Mouse (Mus musculus): ENCODE results near the gene Adad2. TPM values are rescaled to one million over a fixed set of nuclear protein-coding genes. Genes with fewer than 3 reads are reported as not detected.
A peak's percentile ranks its signal among the peaks of the same experiment; 100 is the strongest.

Gene Adad2
- polyA plus RNA-seq, 1 experiment from 2014 or later: 0.17 TPM

GRCm38 (mm10) chr8:119590348-119590747 lies 22.2 kb upstream of the Adad2 start:
- Histone ChIP-seq H3K36me3 (replicated peaks; ENCODE audit: control insufficient read depth, insufficient read depth, low read depth, low read length) (no peaks in the 10 kb centered on the region), H3K4me1 (ENCODE audit: control insufficient read depth, insufficient read depth, low read length) (no peaks in the 10 kb centered on the region), H3K4me3 (ENCODE audit: low read depth, low read length) (no peak overlapping the region), H3K4me2 (ENCODE audit: low read depth, low read length) (no peak overlapping the region), H3K27me3 (ENCODE audit: control insufficient read depth, insufficient read depth, low read length) (no peaks in the 10 kb centered on the region), H3K9ac (replicated peaks; ENCODE audit: low read length) (no peak overlapping the region), H3K9me3 (replicated peaks; ENCODE audit: control insufficient read depth, low read length) (no peaks in the 10 kb centered on the region), H3K27ac (replicated peaks; ENCODE audit: low read depth, low read length) (no peak overlapping the region)
- DNase-seq (ENCODE audit: low spot score): no peak
- no peak for ATAC-seq (replicated peaks; ENCODE audit: insufficient number of reproducible peaks, low FRiP score, low TSS enrichment, low read depth)
- WGBS: 76% methylated on average over 14 of the region's 14 CpGs

GRCm38 (mm10) chr8:119591456-119591855 lies 21.1 kb upstream of the Adad2 start:
- no peak overlapping the region for H3K4me2 ChIP-seq (ENCODE audit: low read depth, low read length)
- WGBS: 89% methylated on average over 7 of the region's 7 CpGs
- no peaks in the 10 kb centered on the region for H3K36me3 ChIP-seq (replicated peaks; ENCODE audit: control insufficient read depth, insufficient read depth, low read depth, low read length)
- H3K9me3 ChIP-seq (replicated peaks; ENCODE audit: control insufficient read depth, low read length): no peaks in the 10 kb centered on the region
- no peaks in the 10 kb centered on the region for H3K27me3 ChIP-seq (ENCODE audit: control insufficient read depth, insufficient read depth, low read length)
- no peak overlapping the region for H3K9ac ChIP-seq (replicated peaks; ENCODE audit: low read length)
- H3K4me3 ChIP-seq (ENCODE audit: low read depth, low read length): no peak overlapping the region
- H3K4me1 ChIP-seq (ENCODE audit: control insufficient read depth, insufficient read depth, low read length): no peaks in the 10 kb centered on the region
- H3K27ac ChIP-seq (replicated peaks; ENCODE audit: low read depth, low read length): no peak overlapping the region
- ATAC-seq (replicated peaks; ENCODE audit: insufficient number of reproducible peaks, low FRiP score, low TSS enrichment, low read depth) (no peak), DNase-seq (ENCODE audit: low spot score) (no peak)

GRCm38 (mm10) chr8:119603771-119604170 lies 8.8 kb upstream of the Adad2 start:
- Histone ChIP-seq H3K9me3 (replicated peaks; ENCODE audit: control insufficient read depth, low read length) (no peaks in the 10 kb centered on the region), H3K4me1 (ENCODE audit: control insufficient read depth, insufficient read depth, low read length) (peaks cover 7% of the 10 kb centered on the region), H3K27me3 (ENCODE audit: control insufficient read depth, insufficient read depth, low read length) (no peaks in the 10 kb centered on the region), H3K4me3 (ENCODE audit: low read depth, low read length) (peak overlapping the region; percentile 78; the same call in 1 of the 2 replicates), H3K27ac (replicated peaks; ENCODE audit: low read depth, low read length) (no peak overlapping the region), H3K36me3 (replicated peaks; ENCODE audit: control insufficient read depth, insufficient read depth, low read depth, low read length) (peaks cover 3% of the 10 kb centered on the region; the same call in 1 of the 2 replicates), H3K4me2 (ENCODE audit: low read depth, low read length) (peak overlapping the region; percentile 73; the same call in 1 of the 2 replicates), H3K9ac (replicated peaks; ENCODE audit: low read length) (no peak overlapping the region)
- ATAC-seq (replicated peaks; ENCODE audit: insufficient number of reproducible peaks, low FRiP score, low TSS enrichment, low read depth) (no peak), DNase-seq (ENCODE audit: low spot score) (no peak)
- WGBS: 94% methylated on average over 4 of the region's 4 CpGs

GRCm38 (mm10) chr8:119604398-119604803 lies 8.1 kb upstream of the Adad2 start:
- DNase-seq (ENCODE audit: low spot score) (no peak), ATAC-seq (replicated peaks; ENCODE audit: insufficient number of reproducible peaks, low FRiP score, low TSS enrichment, low read depth) (no peak; the same call in 1 of the 2 replicates)
- H3K27ac ChIP-seq (replicated peaks; ENCODE audit: low read depth, low read length): no peak overlapping the region
- H3K27me3 ChIP-seq (ENCODE audit: control insufficient read depth, insufficient read depth, low read length): no peaks in the 10 kb centered on the region
- no peaks in the 10 kb centered on the region for H3K9me3 ChIP-seq (replicated peaks; ENCODE audit: control insufficient read depth, low read length)
- H3K4me2 ChIP-seq (ENCODE audit: low read depth, low read length): peak overlapping the region; percentile 73
- peaks cover 7% of the 10 kb centered on the region for H3K4me1 ChIP-seq (ENCODE audit: control insufficient read depth, insufficient read depth, low read length)
- WGBS: 44% methylated on average over 12 of the region's 12 CpGs
- H3K9ac ChIP-seq (replicated peaks; ENCODE audit: low read length): peak overlapping the region; percentile 83
- H3K4me3 ChIP-seq (ENCODE audit: low read depth, low read length): peak overlapping the region; percentile 78
- 0 out of 2 replicates have a peak, but pooled peaks cover 3% of the 10 kb centered on the region for H3K36me3 ChIP-seq (replicated peaks; ENCODE audit: control insufficient read depth, insufficient read depth, low read depth, low read length)

GRCm38 (mm10) chr8:119604996-119605395 lies 7.6 kb upstream of the Adad2 start, which contains the start of gene Taf1c:
Gene Taf1c (minus strand): TSS chr8:119605222.
- H3K4me1 ChIP-seq (ENCODE audit: control insufficient read depth, insufficient read depth, low read length): peaks cover 7% of the 10 kb centered on the region
- H3K27me3 ChIP-seq (ENCODE audit: control insufficient read depth, insufficient read depth, low read length): no peaks in the 10 kb centered on the region
- no peaks in the 10 kb centered on the region for H3K9me3 ChIP-seq (replicated peaks; ENCODE audit: control insufficient read depth, low read length)
- 1% methylated on average over 23 of the region's 23 CpGs for WGBS
- ATAC-seq (replicated peaks; ENCODE audit: insufficient number of reproducible peaks, low FRiP score, low TSS enrichment, low read depth): peak; percentile 42; the same call in 1 of the 2 replicates
- peak within 1 kb of the TSS; percentile 73 for H3K4me2 ChIP-seq (ENCODE audit: low read depth, low read length)
- H3K4me3 ChIP-seq (ENCODE audit: low read depth, low read length): peak within 1 kb of the TSS; percentile 78
- 0 out of 2 replicates have a peak, but pooled peaks cover 3% of the 10 kb centered on the region for H3K36me3 ChIP-seq (replicated peaks; ENCODE audit: control insufficient read depth, insufficient read depth, low read depth, low read length)
- peak; percentile 96 for DNase-seq (ENCODE audit: low spot score)
- H3K27ac ChIP-seq (replicated peaks; ENCODE audit: low read depth, low read length): no peak within 1 kb of the TSS
- peak within 1 kb of the TSS; percentile 83 for H3K9ac ChIP-seq (replicated peaks; ENCODE audit: low read length)

- no peak overlapping the region for H3K27ac ChIP-seq (replicated peaks; ENCODE audit: low read depth, low read length)
- H3K9me3 ChIP-seq (replicated peaks; ENCODE audit: control insufficient read depth, low read length): no peaks in the 10 kb centered on the region
- DNase-seq (ENCODE audit: low spot score) (no peak), ATAC-seq (replicated peaks; ENCODE audit: insufficient number of reproducible peaks, low FRiP score, low TSS enrichment, low read depth) (no peak)
- no peak overlapping the region for H3K4me3 ChIP-seq (ENCODE audit: low read depth, low read length)
- no peak overlapping the region for H3K4me2 ChIP-seq (ENCODE audit: low read depth, low read length)
- WGBS: 84% methylated on average over 2 of the region's 2 CpGs
- no peak overlapping the region for H3K9ac ChIP-seq (replicated peaks; ENCODE audit: low read length)
- peaks cover 7% of the 10 kb centered on the region for H3K4me1 ChIP-seq (ENCODE audit: control insufficient read depth, insufficient read depth, low read length)
- H3K27me3 ChIP-seq (ENCODE audit: control insufficient read depth, insufficient read depth, low read length): no peaks in the 10 kb centered on the region
- no peaks in the 10 kb centered on the region for H3K36me3 ChIP-seq (replicated peaks; ENCODE audit: control insufficient read depth, insufficient read depth, low read depth, low read length)
Observed at GRCm38 (mm10) chr8:119606224-119606623, 6.3 kb upstream of the Adad2 start.

GRCm38 (mm10) chr8:119615096-119615495 lies 2.5 kb downstream of the Adad2 start:
- Histone ChIP-seq H3K9me3 (replicated peaks; ENCODE audit: control insufficient read depth, low read length) (no peaks in the 10 kb centered on the region), H3K36me3 (replicated peaks; ENCODE audit: control insufficient read depth, insufficient read depth, low read depth, low read length) (no peaks in the 10 kb centered on the region), H3K27me3 (ENCODE audit: control insufficient read depth, insufficient read depth, low read length) (no peaks in the 10 kb centered on the region), H3K27ac (replicated peaks; ENCODE audit: low read depth, low read length) (no peak overlapping the region), H3K4me2 (ENCODE audit: low read depth, low read length) (no peak overlapping the region), H3K4me1 (ENCODE audit: control insufficient read depth, insufficient read depth, low read length) (no peaks in the 10 kb centered on the region), H3K9ac (replicated peaks; ENCODE audit: low read length) (no peak overlapping the region), H3K4me3 (ENCODE audit: low read depth, low read length) (no peak overlapping the region)
- ATAC-seq (replicated peaks; ENCODE audit: insufficient number of reproducible peaks, low FRiP score, low TSS enrichment, low read depth) (no peak), DNase-seq (ENCODE audit: low spot score) (no peak)
- WGBS: 74% methylated on average over 14 of the region's 14 CpGs

- no peak overlapping the region for H3K4me2 ChIP-seq (ENCODE audit: low read depth, low read length)
- no peak overlapping the region for H3K27ac ChIP-seq (replicated peaks; ENCODE audit: low read depth, low read length)
- DNase-seq (ENCODE audit: low spot score) (no peak), ATAC-seq (replicated peaks; ENCODE audit: insufficient number of reproducible peaks, low FRiP score, low TSS enrichment, low read depth) (no peak)
- no peak overlapping the region for H3K4me3 ChIP-seq (ENCODE audit: low read depth, low read length)
- no peak overlapping the region for H3K9ac ChIP-seq (replicated peaks; ENCODE audit: low read length)
- H3K27me3 ChIP-seq (ENCODE audit: control insufficient read depth, insufficient read depth, low read length): no peaks in the 10 kb centered on the region
- H3K9me3 ChIP-seq (replicated peaks; ENCODE audit: control insufficient read depth, low read length): no peaks in the 10 kb centered on the region
- WGBS: 64% methylated on average over 7 of the region's 7 CpGs
- H3K4me1 ChIP-seq (ENCODE audit: control insufficient read depth, insufficient read depth, low read length): no peaks in the 10 kb centered on the region
- no peaks in the 10 kb centered on the region for H3K36me3 ChIP-seq (replicated peaks; ENCODE audit: control insufficient read depth, insufficient read depth, low read depth, low read length)
Observed at GRCm38 (mm10) chr8:119616358-119616757, 3.8 kb downstream of the Adad2 start.

Measured in embryonic facial prominence, embryonic 11.5 days (tissue).